Mouse (Mus musculus) heart, embryonic 16.5 days (tissue): ENCODE measurements at regions not wholly inside any gene's neighbourhood (a gene's known extent, or its start where the extent isn't known, plus 50 kb on each side); places are given as distances from the start of the nearest gene placed in this dataset.

ENCODE experiments used
- ATAC-seq: fragments of 200-750 bp; cut with Nextera tagmentation; replicated peaks from 2 replicates; pipeline ENCODE4 v1.8.0; 2017; ENCODE audit warnings: moderate number of reproducible peaks; ENCODE audit not compliant: insufficient read depth, low FRiP score; ENCODE audit errors: extremely low read depth
- H3K27ac ChIP-seq: fragments of 300-500 bp; sonication (generic); 2 replicates; pipeline ENCODE4 v1.5.1; 2014; ENCODE audit warnings: mild to moderate bottlenecking, low read length, control low read depth, moderate library complexity
- H3K27me3 ChIP-seq: fragments of 300-500 bp; sonication (generic); 2 replicates; pipeline ENCODE4 v1.6.1; 2014; ENCODE audit warnings: low read length, mixed read lengths; ENCODE audit not compliant: control insufficient read depth, insufficient read depth
- H3K36me3 ChIP-seq: fragments of 300-500 bp; sonication (generic); 2 replicates; pipeline ENCODE4 v1.6.1; 2014; ENCODE audit not compliant: control insufficient read depth, insufficient read depth
- H3K4me1 ChIP-seq: fragments of 300-500 bp; sonication (generic); 2 replicates; pipeline ENCODE4 v1.6.1; 2014; ENCODE audit warnings: low read length, mixed read lengths; ENCODE audit not compliant: control insufficient read depth, insufficient read depth
- H3K4me2 ChIP-seq: fragments of 300-500 bp; sonication (generic); 2 replicates; pipeline ENCODE4 v1.6.1; 2014; ENCODE audit warnings: low read depth, mild to moderate bottlenecking, control low read depth, low read length
- H3K4me3 ChIP-seq: fragments of 300-500 bp; sonication (generic); 2 replicates; pipeline ENCODE4 v1.5.1; 2014; ENCODE audit warnings: mild to moderate bottlenecking, control low read depth, low read length
- H3K9ac ChIP-seq: fragments of 300-500 bp; sonication (generic); 2 replicates; pipeline ENCODE4 v1.6.1; 2014; ENCODE audit warnings: low read length, control low read depth
- H3K9me3 ChIP-seq: fragments of 300-500 bp; sonication (generic); replicated peaks from 2 replicates; pipeline ENCODE4 v1.6.1; 2016; ENCODE audit warnings: low read length; ENCODE audit not compliant: control insufficient read depth
- WGBS: fragments of 180-500 bp; shearing (Covaris S2); extraction: QIAGEN DNeasy Blood & Tissue Kit; methylation state at CpG from one replicate; pipeline ENCODE4 v1.1.7; 2014; 5-methylcytosine and 5-hydroxymethylcytosine counted together

GRCm38 (mm10) chr16:65683703-65684320, 121.3 kb upstream of the Chmp2b start:
- H3K9ac ChIP-seq = no peak overlapping the region
- no peak for ATAC-seq
- H3K27ac ChIP-seq = no peak overlapping the region
- no peak overlapping the region for H3K4me3 ChIP-seq
- no peak overlapping the region for H3K4me2 ChIP-seq
- H3K36me3 ChIP-seq = no peaks in the 10 kb centered on the region
- H3K27me3 ChIP-seq = no peaks in the 10 kb centered on the region
- H3K4me1 ChIP-seq = no peaks in the 10 kb centered on the region
- H3K9me3 ChIP-seq = no peaks in the 10 kb centered on the region

- no peak for ATAC-seq
- Histone ChIP-seq H3K4me3 (no peak overlapping the region), H3K4me1 (no peaks in the 10 kb centered on the region), H3K9me3 (no peaks in the 10 kb centered on the region), H3K36me3 (no peaks in the 10 kb centered on the region), H3K27me3 (no peaks in the 10 kb centered on the region), H3K9ac (no peak overlapping the region), H3K27ac (no peak overlapping the region), H3K4me2 (no peak overlapping the region)
- 83% methylated on average over 2 of the region's 2 CpGs for WGBS
Measured at GRCm38 (mm10) chr16:65693626-65694025, 121.4 kb upstream of the Vgll3 start.

- Histone ChIP-seq H3K4me2 (no peak overlapping the region), H3K4me3 (no peak overlapping the region), H3K27ac (no peak overlapping the region), H3K36me3 (no peaks in the 10 kb centered on the region), H3K4me1 (no peaks in the 10 kb centered on the region), H3K27me3 (no peaks in the 10 kb centered on the region), H3K9me3 (no peaks in the 10 kb centered on the region), H3K9ac (no peak overlapping the region)
- no peak for ATAC-seq
Measured at GRCm38 (mm10) chr16:65715631-65716030, 99.4 kb upstream of the Vgll3 start.

GRCm38 (mm10) chr16:65718791-65719472, 96.1 kb upstream of the Vgll3 start:
- Histone ChIP-seq H3K27me3 (no peaks in the 10 kb centered on the region), H3K36me3 (no peaks in the 10 kb centered on the region), H3K4me1 (no peaks in the 10 kb centered on the region), H3K27ac (no peak overlapping the region), H3K9ac (no peak overlapping the region), H3K4me3 (no peak overlapping the region), H3K4me2 (no peak overlapping the region), H3K9me3 (no peaks in the 10 kb centered on the region)
- no peak for ATAC-seq
- WGBS = 57% methylated on average over 6 of the region's 6 CpGs

GRCm38 (mm10) chr16:65720953-65721352, 94.1 kb upstream of the Vgll3 start:
- Histone ChIP-seq H3K9ac (no peak overlapping the region), H3K27me3 (no peaks in the 10 kb centered on the region), H3K4me3 (no peak overlapping the region), H3K9me3 (no peaks in the 10 kb centered on the region), H3K4me2 (no peak overlapping the region), H3K36me3 (no peaks in the 10 kb centered on the region), H3K27ac (no peak overlapping the region), H3K4me1 (no peaks in the 10 kb centered on the region)
- WGBS = 58% methylated on average over 4 of the region's 4 CpGs
- no peak for ATAC-seq

- Histone ChIP-seq H3K4me1 (no peaks in the 10 kb centered on the region), H3K27me3 (no peaks in the 10 kb centered on the region), H3K9me3 (no peaks in the 10 kb centered on the region), H3K4me3 (no peak overlapping the region), H3K4me2 (no peak overlapping the region), H3K27ac (no peak overlapping the region), H3K9ac (no peak overlapping the region), H3K36me3 (no peaks in the 10 kb centered on the region)
- WGBS = 74% methylated on average over 5 of the region's 5 CpGs
- ATAC-seq = no peak
Measured at GRCm38 (mm10) chr16:65725559-65726269, 89.3 kb upstream of the Vgll3 start.

GRCm38 (mm10) chr16:65726289-65726688, 88.8 kb upstream of the Vgll3 start:
- no peaks in the 10 kb centered on the region for H3K27me3 ChIP-seq
- no peaks in the 10 kb centered on the region for H3K9me3 ChIP-seq
- no peak overlapping the region for H3K27ac ChIP-seq
- no peak overlapping the region for H3K4me2 ChIP-seq
- H3K9ac ChIP-seq = no peak overlapping the region
- WGBS = 61% methylated on average over 3 of the region's 3 CpGs
- no peak for ATAC-seq
- no peaks in the 10 kb centered on the region for H3K4me1 ChIP-seq
- H3K36me3 ChIP-seq = no peaks in the 10 kb centered on the region
- H3K4me3 ChIP-seq = no peak overlapping the region

- Histone ChIP-seq H3K4me1 (no peaks in the 10 kb centered on the region), H3K4me3 (no peak overlapping the region), H3K27me3 (no peaks in the 10 kb centered on the region), H3K9ac (no peak overlapping the region), H3K9me3 (no peaks in the 10 kb centered on the region), H3K36me3 (no peaks in the 10 kb centered on the region), H3K4me2 (no peak overlapping the region), H3K27ac (no peak overlapping the region)
- no peak for ATAC-seq
- WGBS = 78% methylated on average over 4 of the region's 4 CpGs
Measured at GRCm38 (mm10) chr16:65729322-65729721, 85.7 kb upstream of the Vgll3 start.

GRCm38 (mm10) chr16:65739652-65740051, 75.4 kb upstream of the Vgll3 start:
- no peaks in the 10 kb centered on the region for H3K9me3 ChIP-seq
- no peak overlapping the region for H3K27ac ChIP-seq
- H3K4me2 ChIP-seq = no peak overlapping the region
- ATAC-seq = no peak
- no peak overlapping the region for H3K9ac ChIP-seq
- no peaks in the 10 kb centered on the region for H3K4me1 ChIP-seq
- no peak overlapping the region for H3K4me3 ChIP-seq
- H3K27me3 ChIP-seq = no peaks in the 10 kb centered on the region
- H3K36me3 ChIP-seq = no peaks in the 10 kb centered on the region
- WGBS = 68% methylated on average over 3 of the region's 3 CpGs
